Mouse (Mus musculus) megakaryocyte, embryonic 14.5 days (primary cell): ENCODE measurements around the gene Mrpl27.

ENCODE experiments used
- FLI1 ChIP-seq: IDR thresholded peaks from 2 replicates; pipeline ENCODE4 v1.6.1; 2012; ENCODE audit warnings: low read length, inconsistent platforms, mixed read lengths
- GATA1 ChIP-seq: IDR thresholded peaks from 3 replicates; pipeline ENCODE4 v1.6.1; 2012; ENCODE audit warnings: mixed read lengths, low read length, inconsistent platforms, borderline replicate concordance

- TF ChIP-seq GATA1 (no peak), FLI1 (no peak)
These were observed 21.4 kb downstream of the Mrpl27 start for GRCm38 (mm10) chr11:94674984-94675383.
